Mouse (Mus musculus) lung, embryonic 16.5 days (tissue): ENCODE data around the gene Hcls1. TPM values are rescaled to one million over a fixed set of nuclear protein-coding genes. Genes with fewer than 3 reads are reported as not detected.

Experiments used
- ATAC-seq: fragments of 200-750 bp; cut with Nextera tagmentation; 2 replicates; pipeline ENCODE4 v1.8.0; 2017; ENCODE audit warnings: low read depth, mild to moderate bottlenecking, moderate library complexity
- H3K27ac ChIP-seq: fragments of 300-500 bp; sonication (generic); 2 replicates; pipeline ENCODE4 v1.5.1; 2014; ENCODE audit warnings: mild to moderate bottlenecking, control low read depth, low read length
- H3K27me3 ChIP-seq: fragments of 300-500 bp; sonication (generic); 2 replicates; pipeline ENCODE4 v1.6.1; 2014; ENCODE audit warnings: low read depth, low read length, mixed read lengths; ENCODE audit not compliant: control insufficient read depth, insufficient read depth
- H3K36me3 ChIP-seq: fragments of 300-500 bp; sonication (generic); 2 replicates; pipeline ENCODE4 v1.6.1; 2014; ENCODE audit warnings: low read length; ENCODE audit not compliant: control insufficient read depth, insufficient read depth
- H3K4me1 ChIP-seq: fragments of 300-500 bp; sonication (generic); replicated peaks from 2 replicates; pipeline ENCODE4 v1.6.1; 2014; ENCODE audit warnings: low read length, mixed read lengths; ENCODE audit not compliant: control insufficient read depth, insufficient read depth
- H3K4me2 ChIP-seq: fragments of 300-500 bp; sonication (generic); 2 replicates; pipeline ENCODE4 v1.6.1; 2014; ENCODE audit warnings: low read depth, low read length, control low read depth
- H3K4me3 ChIP-seq: fragments of 300-500 bp; sonication (generic); 2 replicates; pipeline ENCODE4 v1.5.1; 2014; ENCODE audit warnings: mild to moderate bottlenecking, low read length, control low read depth
- H3K9ac ChIP-seq: fragments of 300-500 bp; sonication (generic); 2 replicates; pipeline ENCODE4 v1.6.1; 2014; ENCODE audit warnings: low read length, control low read depth
- H3K9me3 ChIP-seq: fragments of 300-500 bp; sonication (generic); 2 replicates; pipeline ENCODE4 v1.6.1; 2016; ENCODE audit warnings: low read length; ENCODE audit not compliant: control insufficient read depth
- WGBS: fragments of 180-500 bp; shearing (Covaris S2); extraction: QIAGEN DNeasy Blood & Tissue Kit; methylation state at CpG from one replicate; pipeline ENCODE4 v1.1.7; 2014; 5-methylcytosine and 5-hydroxymethylcytosine counted together
- polyA plus RNA-seq: library from polyadenylated mRNA; unstranded; fragments of >200 nt; fragmentation: Nextera tagmentation; extraction: Ambion mirVana; gene quantifications from 2 replicates; pipeline ENCODE4 v1.2.1, GENCODE M21; 2015

The Hcls1 gene
- polyA plus RNA-seq, result 7.0 and 9.8 TPM in 2 replicates

- no peaks in the 10 kb centered on the region; the same call in 1 of the 2 replicates for H3K4me1 ChIP-seq
- WGBS, result 52% methylated on average over 7 of the region's 7 CpGs
- no peak within 1 kb of the TSS for H3K27ac ChIP-seq
- no peak within 1 kb of the TSS for H3K9ac ChIP-seq
- no peak within 1 kb of the TSS for H3K4me3 ChIP-seq
- no peaks in the 10 kb centered on the region for H3K27me3 ChIP-seq
- no peaks in the 10 kb centered on the region for H3K9me3 ChIP-seq
- H3K36me3 ChIP-seq, result peaks cover 5% of the 10 kb centered on the region; the same call in 1 of the 2 replicates
- ATAC-seq, result no peak
- H3K4me2 ChIP-seq, result no peak within 1 kb of the TSS
These were observed at the start of gene Hcls1 for GRCm38 (mm10) chr16:36934841-36935620. Gene Hcls1 (plus strand): TSS chr16:36934983.

GRCm38 (mm10) chr16:36885912-36886311 lies 48.9 kb upstream of the Hcls1 start:
- H3K36me3 ChIP-seq, result peaks cover 7% of the 10 kb centered on the region
- H3K9me3 ChIP-seq, result no peaks in the 10 kb centered on the region
- H3K27ac ChIP-seq, result no peak overlapping the region
- no peak for ATAC-seq
- no peak overlapping the region for H3K9ac ChIP-seq
- 91% methylated on average over 11 of the region's 11 CpGs for WGBS
- H3K4me3 ChIP-seq, result no peak overlapping the region
- no peak overlapping the region for H3K4me2 ChIP-seq
- no peaks in the 10 kb centered on the region for H3K27me3 ChIP-seq
- no peaks in the 10 kb centered on the region for H3K4me1 ChIP-seq

- no peak for ATAC-seq
- Histone ChIP-seq H3K27ac (no peak overlapping the region), H3K4me1 (no peaks in the 10 kb centered on the region), H3K36me3 (peaks cover 14% of the 10 kb centered on the region), H3K4me3 (no peak overlapping the region), H3K4me2 (no peak overlapping the region), H3K9ac (no peak overlapping the region), H3K27me3 (no peaks in the 10 kb centered on the region), H3K9me3 (no peaks in the 10 kb centered on the region)
- WGBS, result 85% methylated on average over 5 of the region's 5 CpGs
These were observed 47.2 kb upstream of the Hcls1 start for GRCm38 (mm10) chr16:36887546-36887945.

GRCm38 (mm10) chr16:36890559-36890958 lies 44.2 kb upstream of the Hcls1 start:
- no peaks in the 10 kb centered on the region for H3K27me3 ChIP-seq
- ATAC-seq, result no peak
- H3K27ac ChIP-seq, result no peak overlapping the region
- 91% methylated on average over 3 of the region's 3 CpGs for WGBS
- no peaks in the 10 kb centered on the region for H3K9me3 ChIP-seq
- H3K9ac ChIP-seq, result no peak overlapping the region
- no peak overlapping the region for H3K4me2 ChIP-seq
- H3K4me1 ChIP-seq, result no peaks in the 10 kb centered on the region
- H3K36me3 ChIP-seq, result peaks cover 24% of the 10 kb centered on the region
- no peak overlapping the region for H3K4me3 ChIP-seq

- Histone ChIP-seq H3K27me3 (no peaks in the 10 kb centered on the region), H3K9ac (no peak overlapping the region), H3K9me3 (no peaks in the 10 kb centered on the region), H3K4me1 (no peaks in the 10 kb centered on the region), H3K36me3 (peaks cover 24% of the 10 kb centered on the region), H3K4me3 (no peak overlapping the region), H3K27ac (no peak overlapping the region), H3K4me2 (no peak overlapping the region)
- ATAC-seq, result no peak
- WGBS, result 95% methylated on average over 4 of the region's 4 CpGs
These were observed 43.4 kb upstream of the Hcls1 start for GRCm38 (mm10) chr16:36891415-36891814.

GRCm38 (mm10) chr16:36893317-36893716 lies 41.5 kb upstream of the Hcls1 start:
- Histone ChIP-seq H3K27me3 (no peaks in the 10 kb centered on the region), H3K9ac (no peak overlapping the region), H3K27ac (no peak overlapping the region), H3K4me1 (no peaks in the 10 kb centered on the region), H3K4me2 (no peak overlapping the region), H3K36me3 (peaks cover 26% of the 10 kb centered on the region), H3K4me3 (no peak overlapping the region), H3K9me3 (no peaks in the 10 kb centered on the region)
- WGBS, result 92% methylated on average over 10 of the region's 10 CpGs
- no peak for ATAC-seq

- 86% methylated on average over 6 of the region's 6 CpGs for WGBS
- no peak overlapping the region for H3K9ac ChIP-seq
- no peak overlapping the region for H3K27ac ChIP-seq
- H3K27me3 ChIP-seq, result no peaks in the 10 kb centered on the region
- H3K9me3 ChIP-seq, result no peaks in the 10 kb centered on the region
- H3K4me2 ChIP-seq, result no peak overlapping the region
- peaks cover 33% of the 10 kb centered on the region for H3K36me3 ChIP-seq
- no peak overlapping the region for H3K4me3 ChIP-seq
- H3K4me1 ChIP-seq, result no peaks in the 10 kb centered on the region
- ATAC-seq, result no peak
These were observed 38.1 kb upstream of the Hcls1 start for GRCm38 (mm10) chr16:36896712-36897111.

- WGBS, result 84% methylated on average over 5 of the region's 5 CpGs
- Histone ChIP-seq H3K27me3 (no peaks in the 10 kb centered on the region), H3K9ac (no peak overlapping the region), H3K4me3 (no peak overlapping the region), H3K4me1 (no peaks in the 10 kb centered on the region), H3K27ac (no peak overlapping the region), H3K36me3 (peaks cover 24% of the 10 kb centered on the region), H3K9me3 (no peaks in the 10 kb centered on the region), H3K4me2 (no peak overlapping the region)
- ATAC-seq, result no peak
These were observed 31.6 kb upstream of the Hcls1 start for GRCm38 (mm10) chr16:36903156-36903555.

- H3K27ac ChIP-seq, result no peak overlapping the region; the same call in 1 of the 2 replicates
- peaks cover 18% of the 10 kb centered on the region for H3K36me3 ChIP-seq
- no peak overlapping the region for H3K4me3 ChIP-seq
- no peaks in the 10 kb centered on the region for H3K9me3 ChIP-seq
- 71% methylated on average over 10 of the region's 10 CpGs for WGBS
- no peaks in the 10 kb centered on the region for H3K4me1 ChIP-seq
- H3K9ac ChIP-seq, result no peak overlapping the region
- no peaks in the 10 kb centered on the region for H3K27me3 ChIP-seq
- ATAC-seq, result 0 out of 2 replicates have a peak, but pooled peaks have one; percentile 26
- H3K4me2 ChIP-seq, result no peak overlapping the region
These were observed 22.9 kb upstream of the Hcls1 start for GRCm38 (mm10) chr16:36911909-36912308.
